Mouse (Mus musculus): Measurements from ENCODE around the gene Ilk. TPM values are rescaled to one million over a fixed set of nuclear protein-coding genes. Genes with fewer than 3 reads are reported as not detected.

Gene Ilk
- polyA plus RNA-seq, 1 experiment from 2014 or later = 352 TPM

- H3K27ac ChIP-seq = peak overlapping the region; percentile 57
- peak overlapping the region; percentile 3; the same call in 1 of the 2 replicates for H3K4me2 ChIP-seq
Observed at GRCm38 (mm10) chr7:105774661-105775060, 38.3 kb downstream of the Ilk start.

GRCm38 (mm10) chr7:105776026-105776425 lies 39.6 kb downstream of the Ilk start:
- Histone ChIP-seq H3K4me3 (replicated peaks) (no peak overlapping the region), H3K4me1 (peaks cover 38% of the 10 kb centered on the region), H3K27me3 (replicated peaks) (no peaks in the 10 kb centered on the region), H3K9ac (no peak overlapping the region), H3K4me2 (no peak overlapping the region), H3K36me3 (peaks cover 14% of the 10 kb centered on the region; the same call in 1 of the 2 replicates), H3K9me3 (no peaks in the 10 kb centered on the region), H3K27ac (no peak overlapping the region)
- no peak for ATAC-seq (ENCODE audit: insufficient read depth, low FRiP score, low read depth)
- WGBS = 78% methylated on average over 2 of the region's 2 CpGs

More at GRCm38 (mm10) chr7:105774661-105775060, 38.3 kb downstream of the Ilk start:
- Histone ChIP-seq H3K4me1 (peaks cover 41% of the 10 kb centered on the region), H3K9ac (no peak overlapping the region), H3K9me3 (no peaks in the 10 kb centered on the region), H3K4me3 (replicated peaks) (no peak overlapping the region), H3K27me3 (replicated peaks) (no peaks in the 10 kb centered on the region), H3K36me3 (peaks cover 10% of the 10 kb centered on the region; the same call in 1 of the 2 replicates)
- WGBS = 44% methylated on average over 8 of the region's 8 CpGs
- 0 out of 2 replicates have a peak, but pooled peaks have one; percentile 31 for ATAC-seq (ENCODE audit: insufficient read depth, low FRiP score, low read depth)

GRCm38 (mm10) chr7:105777316-105777715 lies 40.9 kb downstream of the Ilk start:
- no peak for ATAC-seq (ENCODE audit: insufficient read depth, low FRiP score, low read depth)
- peak overlapping the region; percentile 96 for H3K27ac ChIP-seq
- H3K4me1 ChIP-seq = peaks cover 37% of the 10 kb centered on the region
- no peak overlapping the region; the same call in 1 of the 2 replicates for H3K9ac ChIP-seq
- 0 out of 2 replicates have a peak, but pooled peaks cover 8% of the 10 kb centered on the region for H3K36me3 ChIP-seq
- peak overlapping the region; percentile 26; the same call in 1 of the 2 replicates for H3K4me3 ChIP-seq (replicated peaks)
- peak overlapping the region; percentile 46 for H3K4me2 ChIP-seq
- H3K27me3 ChIP-seq (replicated peaks) = no peaks in the 10 kb centered on the region
- H3K9me3 ChIP-seq = no peaks in the 10 kb centered on the region
- 86% methylated on average over 1 of the region's 1 CpGs for WGBS

GRCm38 (mm10) chr7:105777797-105778552 lies 41.6 kb downstream of the Ilk start:
- WGBS = 27% methylated on average over 13 of the region's 13 CpGs
- Histone ChIP-seq H3K4me1 (peaks cover 37% of the 10 kb centered on the region), H3K4me3 (replicated peaks) (peak overlapping the region; percentile 26), H3K27me3 (replicated peaks) (no peaks in the 10 kb centered on the region), H3K9ac (peak overlapping the region; percentile 12; the same call in 1 of the 2 replicates), H3K9me3 (no peaks in the 10 kb centered on the region), H3K36me3 (0 out of 2 replicates have a peak, but pooled peaks cover 5% of the 10 kb centered on the region), H3K4me2 (peak overlapping the region; percentile 46), H3K27ac (peak overlapping the region; percentile 96)
- peak; percentile 59 for ATAC-seq (ENCODE audit: insufficient read depth, low FRiP score, low read depth)

GRCm38 (mm10) chr7:105778553-105779265 lies 42.3 kb downstream of the Ilk start:
- peaks cover 37% of the 10 kb centered on the region for H3K4me1 ChIP-seq
- H3K9me3 ChIP-seq = no peaks in the 10 kb centered on the region
- H3K27me3 ChIP-seq (replicated peaks) = no peaks in the 10 kb centered on the region
- no peak overlapping the region for H3K9ac ChIP-seq
- H3K4me2 ChIP-seq = peak overlapping the region; percentile 46
- WGBS = 13% methylated on average over 4 of the region's 4 CpGs
- 0 out of 2 replicates have a peak, but pooled peaks cover 4% of the 10 kb centered on the region for H3K36me3 ChIP-seq
- ATAC-seq (ENCODE audit: insufficient read depth, low FRiP score, low read depth) = peak; percentile 77
- H3K27ac ChIP-seq = peak overlapping the region; percentile 96
- H3K4me3 ChIP-seq (replicated peaks) = peak overlapping the region; percentile 26

- Histone ChIP-seq H3K36me3 (0 out of 2 replicates have a peak, but pooled peaks cover 4% of the 10 kb centered on the region), H3K9ac (no peak overlapping the region), H3K9me3 (no peaks in the 10 kb centered on the region), H3K4me3 (replicated peaks) (no peak overlapping the region), H3K27me3 (replicated peaks) (no peaks in the 10 kb centered on the region), H3K4me1 (peaks cover 27% of the 10 kb centered on the region), H3K4me2 (no peak overlapping the region), H3K27ac (no peak overlapping the region)
- WGBS = 47% methylated on average over 4 of the region's 4 CpGs
- no peak for ATAC-seq (ENCODE audit: insufficient read depth, low FRiP score, low read depth)
Observed at GRCm38 (mm10) chr7:105783861-105784260, 47.5 kb downstream of the Ilk start.

GRCm38 (mm10) chr7:105784556-105784955 lies 48.2 kb downstream of the Ilk start:
- Histone ChIP-seq H3K4me1 (peaks cover 20% of the 10 kb centered on the region), H3K36me3 (0 out of 2 replicates have a peak, but pooled peaks cover 4% of the 10 kb centered on the region), H3K4me2 (peak overlapping the region; percentile 22), H3K27me3 (replicated peaks) (no peaks in the 10 kb centered on the region), H3K4me3 (replicated peaks) (no peak overlapping the region), H3K27ac (no peak overlapping the region), H3K9ac (no peak overlapping the region), H3K9me3 (no peaks in the 10 kb centered on the region)
- 31% methylated on average over 4 of the region's 4 CpGs for WGBS
- ATAC-seq (ENCODE audit: insufficient read depth, low FRiP score, low read depth) = no peak

GRCm38 (mm10) chr7:105786506-105787284 lies 50.3 kb downstream of the Ilk start:
- H3K4me1 ChIP-seq = peaks cover 20% of the 10 kb centered on the region
- peak overlapping the region; percentile 77 for H3K27ac ChIP-seq
- peak overlapping the region; percentile 75 for H3K4me3 ChIP-seq (replicated peaks)
- peak overlapping the region; percentile 82 for H3K9ac ChIP-seq
- no peaks in the 10 kb centered on the region for H3K9me3 ChIP-seq
- 7% methylated on average over 20 of the region's 20 CpGs for WGBS
- peak overlapping the region; percentile 60 for H3K4me2 ChIP-seq
- no peaks in the 10 kb centered on the region for H3K27me3 ChIP-seq (replicated peaks)
- ATAC-seq (ENCODE audit: insufficient read depth, low FRiP score, low read depth) = peak; percentile 52
- no peaks in the 10 kb centered on the region for H3K36me3 ChIP-seq

- Histone ChIP-seq H3K27ac (peak within 1 kb of the TSS; percentile 77), H3K9ac (peak within 1 kb of the TSS; percentile 82), H3K36me3 (no peaks in the 10 kb centered on the region), H3K9me3 (no peaks in the 10 kb centered on the region), H3K4me1 (peaks cover 20% of the 10 kb centered on the region), H3K4me2 (peak within 1 kb of the TSS; percentile 60), H3K4me3 (replicated peaks) (peak within 1 kb of the TSS; percentile 75), H3K27me3 (replicated peaks) (no peaks in the 10 kb centered on the region)
- WGBS = under 1% methylated on average over 73 of the region's 97 CpGs
- ATAC-seq (ENCODE audit: insufficient read depth, low FRiP score, low read depth) = peak; percentile 48
Observed at GRCm38 (mm10) chr7:105787285-105788140, 51.1 kb downstream of the Ilk start, which contains the start of gene Dchs1. Gene Dchs1, minus strand, starts transcription at chr7:105787654.

- no peak overlapping the region for H3K9ac ChIP-seq
- ATAC-seq (ENCODE audit: insufficient read depth, low FRiP score, low read depth) = no peak
- WGBS = 76% methylated on average over 1 of the region's 1 CpGs
- H3K27ac ChIP-seq = no peak overlapping the region
- no peaks in the 10 kb centered on the region for H3K9me3 ChIP-seq
- H3K4me3 ChIP-seq (replicated peaks) = no peak overlapping the region
- peaks cover 7% of the 10 kb centered on the region; the same call in 1 of the 2 replicates for H3K4me1 ChIP-seq
- H3K27me3 ChIP-seq (replicated peaks) = no peaks in the 10 kb centered on the region
- H3K36me3 ChIP-seq = no peaks in the 10 kb centered on the region
- no peak overlapping the region for H3K4me2 ChIP-seq
Observed at GRCm38 (mm10) chr7:105791147-105791546, 54.8 kb downstream of the Ilk start.

Measured in stomach, embryonic 15.5 days (tissue).